Mouse (Mus musculus) c-Kit-positive CD71-negative TER-119-negative erythroid progenitor cells, embryonic 14.5 days (primary cell): ENCODE data around the gene Brpf1.
A peak's percentile ranks its signal among the peaks of the same experiment; 100 is the strongest.

ENCODE experiments used
- DNase-seq: peaks from one replicate; pipeline ENCODE4 v3.0.0-alpha.2; 2013; ENCODE audit warnings: low read depth

The Brpf1 gene

GRCm38 (mm10) chr6:113306986-113307349 is at the start of gene Brpf1:
Gene Brpf1, plus strand, starts transcription at chr6:113307137.
- no peak for DNase-seq

GRCm38 (mm10) chr6:113261174-113261858 is 45.6 kb upstream of the Brpf1 start:
- no peak for DNase-seq

- no peak for DNase-seq
Measured at GRCm38 (mm10) chr6:113263531-113263930, 43.4 kb upstream of the Brpf1 start.

GRCm38 (mm10) chr6:113264429-113264828 is 42.5 kb upstream of the Brpf1 start:
- no peak for DNase-seq

- no peak for DNase-seq
Measured at GRCm38 (mm10) chr6:113266996-113267655, 39.8 kb upstream of the Brpf1 start.

- DNase-seq, result no peak
Measured at GRCm38 (mm10) chr6:113267988-113268387, 38.9 kb upstream of the Brpf1 start.

GRCm38 (mm10) chr6:113272365-113272764 is 34.6 kb upstream of the Brpf1 start:
- DNase-seq, result no peak

- no peak for DNase-seq
Measured at GRCm38 (mm10) chr6:113276846-113277245, 30.1 kb upstream of the Brpf1 start.

GRCm38 (mm10) chr6:113281676-113282075 is 25.3 kb upstream of the Brpf1 start:
- no peak for DNase-seq

- DNase-seq, result peak; percentile 40
Measured at GRCm38 (mm10) chr6:113282101-113282802, 24.7 kb upstream of the Brpf1 start, which contains the start of gene Cpne9. Gene Cpne9, plus strand, starts transcription at chr6:113282307.

GRCm38 (mm10) chr6:113282969-113283368 is 24.0 kb upstream of the Brpf1 start:
- no peak for DNase-seq

GRCm38 (mm10) chr6:113283500-113283899 is 23.4 kb upstream of the Brpf1 start:
- no peak for DNase-seq

GRCm38 (mm10) chr6:113284931-113285330 is 22.0 kb upstream of the Brpf1 start:
- no peak for DNase-seq

- DNase-seq, result no peak
Measured at GRCm38 (mm10) chr6:113286316-113286715, 20.6 kb upstream of the Brpf1 start.

GRCm38 (mm10) chr6:113287236-113287635 is 19.7 kb upstream of the Brpf1 start:
- no peak for DNase-seq

- no peak for DNase-seq
Measured at GRCm38 (mm10) chr6:113289346-113289745, 17.6 kb upstream of the Brpf1 start.

- no peak for DNase-seq
Measured at GRCm38 (mm10) chr6:113290346-113290745, 16.6 kb upstream of the Brpf1 start.

- DNase-seq, result no peak
Measured at GRCm38 (mm10) chr6:113292938-113293337, 14.0 kb upstream of the Brpf1 start.

- no peak for DNase-seq
Measured at GRCm38 (mm10) chr6:113296046-113296445, 10.9 kb upstream of the Brpf1 start.

GRCm38 (mm10) chr6:113296639-113297038 is 10.3 kb upstream of the Brpf1 start:
- no peak for DNase-seq

- DNase-seq, result no peak
Measured at GRCm38 (mm10) chr6:113301350-113301749, 5.6 kb upstream of the Brpf1 start.

- no peak for DNase-seq
Measured at GRCm38 (mm10) chr6:113302258-113302657, 4.7 kb upstream of the Brpf1 start.
